Mouse (Mus musculus): ENCODE results near the gene Cma2.
"Not testable (repeated sequence)": the region's sequence is repeated elsewhere in the genome, so short reads cannot be mapped to it uniquely, and the experiment has no call there.

Cma2 gene

GRCm38 (mm10) chr14:55950346-55951030, at the start of gene Cma2:
Cma2 (plus strand) TSS chr14:55950980.
- DNase-seq = no peak

- no peak for DNase-seq
Measured at GRCm38 (mm10) chr14:55905518-55905917, 45.3 kb upstream of the Cma2 start.

GRCm38 (mm10) chr14:55913406-55913805, 37.4 kb upstream of the Cma2 start:
- DNase-seq = no peak

DNA sequence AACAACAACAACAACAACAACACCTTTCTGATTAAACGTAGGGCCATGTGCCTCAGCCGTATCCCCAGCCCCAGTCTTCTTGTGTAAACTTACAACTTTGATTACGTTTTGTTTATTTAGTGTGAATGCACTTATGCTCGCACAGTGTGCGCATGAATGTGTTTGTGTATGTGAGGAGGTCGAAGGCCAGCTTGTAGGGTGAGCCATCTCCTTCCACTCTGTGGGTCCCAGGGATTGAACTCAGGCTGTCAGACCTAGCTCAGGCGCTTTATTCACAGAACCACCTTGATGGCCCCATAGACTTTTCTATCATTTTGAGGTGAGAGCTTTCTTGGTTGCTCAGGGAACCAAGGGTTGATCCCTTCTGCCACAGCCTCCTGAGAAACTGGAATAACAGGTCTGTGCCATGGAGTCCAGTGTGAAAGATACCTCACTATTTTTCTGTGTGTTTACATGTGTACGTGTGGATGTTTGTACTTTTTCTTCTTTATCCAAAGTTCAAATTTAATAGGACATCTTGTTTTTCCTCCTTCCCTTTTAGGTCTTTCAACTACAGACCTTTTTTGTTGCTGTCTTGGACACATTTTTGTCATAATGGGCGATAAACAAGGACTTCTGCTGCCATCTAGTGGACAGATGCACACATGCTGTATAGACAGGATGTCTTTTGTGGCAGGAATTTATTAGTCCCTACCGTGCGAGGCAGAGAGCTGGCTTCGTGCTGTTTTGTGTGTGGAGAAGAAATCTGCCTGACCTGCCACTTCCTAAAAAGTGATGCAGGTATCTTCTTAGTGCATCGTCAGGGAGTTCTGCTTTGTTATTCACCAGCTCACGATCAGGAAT, 32.3 kb upstream of the Cma2 start:
- DNase-seq = peak; percentile 76 to 92

GRCm38 (mm10) chr14:55922475-55923232, 28.1 kb upstream of the Cma2 start:
- no peak for DNase-seq

DNA sequence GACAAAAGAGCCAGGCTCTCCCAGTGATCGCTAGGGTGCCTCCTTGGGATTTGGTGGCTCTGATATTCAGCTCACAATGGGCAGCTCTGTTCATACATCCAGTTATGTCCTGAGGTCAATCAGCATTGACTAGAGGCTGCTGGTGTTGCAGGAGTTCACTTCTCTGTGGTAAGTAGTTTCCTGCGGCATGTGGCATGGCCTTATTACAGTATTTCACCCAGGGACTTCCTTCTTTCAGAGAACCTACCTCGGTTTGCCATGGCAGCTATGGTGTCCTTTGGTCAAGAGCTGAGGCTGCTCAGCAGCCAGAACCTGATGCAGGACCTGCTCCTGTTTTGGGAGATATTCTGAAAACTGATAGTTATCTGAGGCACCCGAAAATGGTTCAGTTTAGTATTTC, 23.9 kb upstream of the Cma2 start:
- DNase-seq = no peak

- DNase-seq = no peak
Measured at GRCm38 (mm10) chr14:55929263-55929997, 21.4 kb upstream of the Cma2 start.

GRCm38 (mm10) chr14:55933586-55933985, 17.2 kb upstream of the Cma2 start:
- peak; percentile 48 to 74 for DNase-seq

- DNase-seq = no peak
Measured at GRCm38 (mm10) chr14:55940070-55940800, 10.5 kb upstream of the Cma2 start.

DNA sequence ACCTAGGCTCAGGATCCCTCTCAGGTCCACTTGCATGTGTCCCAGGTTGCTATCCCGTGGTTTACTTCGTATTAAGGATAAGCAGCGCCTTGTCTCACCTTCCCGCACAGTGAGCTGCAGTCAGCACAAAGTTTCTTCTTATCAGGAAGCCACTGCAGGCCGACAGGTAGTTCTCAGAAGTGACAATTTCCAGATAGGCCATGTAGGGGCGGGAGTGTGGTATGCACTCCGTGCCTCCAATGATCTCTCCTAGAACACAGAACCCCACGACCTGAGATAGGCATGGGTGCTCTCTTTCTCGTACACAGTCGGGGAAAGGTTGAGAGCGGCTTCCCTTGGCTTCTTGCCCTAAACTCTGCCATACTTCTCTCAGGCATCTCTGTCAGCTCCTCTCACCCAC, 7.2 kb upstream of the Cma2 start:
- no peak for DNase-seq

DNA sequence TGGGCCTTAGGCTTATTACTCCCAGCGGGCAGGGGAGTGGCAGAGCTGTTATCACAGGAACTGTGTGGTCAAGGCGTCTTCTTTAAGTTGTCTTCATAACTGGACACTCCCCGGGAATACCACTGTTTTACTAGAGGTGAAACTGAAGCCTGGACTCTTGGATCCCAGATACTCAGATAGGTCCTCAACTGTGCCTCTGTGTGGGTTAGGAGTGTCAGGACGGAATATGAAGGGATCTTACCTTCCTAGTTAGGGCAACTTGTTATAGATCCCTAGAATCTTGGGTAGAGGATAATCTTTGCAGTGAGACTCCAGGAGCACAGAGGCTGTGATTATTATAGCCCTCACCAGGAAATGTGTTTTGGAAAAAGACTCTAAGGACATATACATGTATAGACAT, 6.2 kb upstream of the Cma2 start, which contains the start of gene Cma1:
Gene Cma1, minus strand, starts transcription at position 101 of the 400 bp plus-strand sequence.
- no peak for DNase-seq

- no peak for DNase-seq
Measured at GRCm38 (mm10) chr14:55946269-55946969, 4.4 kb upstream of the Cma2 start.

- DNase-seq = no peak
Measured at GRCm38 (mm10) chr14:55963263-55963662, 12.5 kb downstream of the Cma2 start.

DNA sequence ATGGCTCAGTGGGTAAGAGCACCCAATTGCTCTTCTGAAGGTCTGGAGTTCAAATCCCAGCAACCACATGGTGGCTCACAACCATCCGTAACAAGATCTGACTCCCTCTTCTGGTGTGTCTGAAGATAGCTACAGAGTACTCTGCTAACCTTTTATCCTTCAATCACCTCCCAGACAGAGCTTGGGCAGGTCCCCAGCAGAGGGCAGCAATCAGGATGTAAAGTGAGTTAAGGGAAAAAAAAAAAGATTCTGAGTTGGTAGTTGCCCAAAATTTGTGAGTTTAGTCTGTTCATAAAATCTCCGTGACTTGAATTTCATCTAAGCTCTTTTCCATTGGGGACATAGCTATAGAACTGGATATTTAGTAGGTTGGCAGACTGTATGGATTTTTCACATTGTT, 13.1 kb downstream of the Cma2 start:
- DNase-seq = not testable (repeated sequence)

GRCm38 (mm10) chr14:55987464-55987863, 36.7 kb downstream of the Cma2 start:
- DNase-seq = not testable (repeated sequence)

DNA sequence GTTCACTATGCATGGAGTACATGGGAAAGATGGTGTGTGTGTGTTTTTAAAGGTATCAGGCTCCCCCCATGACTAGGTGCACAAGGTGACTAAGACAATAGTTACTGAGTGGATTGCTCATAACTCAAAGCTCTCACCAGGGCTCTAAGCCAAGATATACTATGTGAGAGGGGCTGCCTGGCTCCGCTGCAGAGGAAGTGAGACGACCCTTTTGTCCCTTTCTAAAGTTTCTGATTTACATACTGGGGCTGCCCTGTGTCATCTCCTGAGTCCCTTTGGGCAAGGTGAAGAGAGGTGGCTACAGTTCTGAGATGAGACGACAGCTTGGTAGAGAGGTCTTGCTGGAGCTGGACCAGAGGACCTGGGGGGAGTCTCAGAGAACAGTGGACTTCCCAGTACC, 62.4 kb downstream of the Cma2 start:
- DNase-seq = no peak

DNA sequence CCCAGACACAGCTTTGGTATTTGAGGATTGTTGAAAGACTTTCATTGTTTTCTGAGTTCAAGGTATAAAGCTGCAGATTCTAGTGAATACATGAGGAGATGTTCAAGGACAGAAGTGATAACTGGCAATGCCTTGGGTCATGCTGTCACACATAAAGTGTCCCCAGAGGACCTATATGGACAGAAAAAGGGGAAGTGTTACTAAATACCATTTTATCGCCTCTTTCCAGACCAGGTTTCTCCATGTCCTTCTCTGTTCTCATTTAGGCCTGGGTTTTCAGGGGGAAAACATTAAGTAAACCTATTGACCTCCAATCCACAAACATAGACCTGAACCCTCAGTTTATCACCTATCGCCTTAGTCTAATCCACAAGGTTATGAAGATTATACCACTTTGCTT, 63.1 kb downstream of the Cma2 start:
- DNase-seq = no peak

DNA sequence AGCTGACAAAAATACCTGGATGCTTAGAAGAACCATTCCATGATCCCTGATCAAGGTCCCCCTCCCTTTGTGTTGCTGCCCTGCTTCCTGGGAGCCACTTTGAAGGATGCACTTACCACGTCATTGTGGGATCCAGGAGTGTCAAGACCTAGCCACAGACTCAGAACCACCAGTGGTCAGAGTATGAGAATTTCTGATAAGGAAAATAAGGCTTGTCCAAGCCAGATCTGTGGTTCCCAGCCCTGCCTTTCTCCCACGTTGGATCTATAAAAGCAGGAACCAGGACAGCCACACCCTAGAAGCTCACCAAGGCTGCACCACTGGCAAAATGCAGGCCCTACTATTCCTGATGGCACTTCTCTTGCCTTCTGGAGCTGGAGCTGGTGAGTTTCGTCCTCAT, 66.9 kb downstream of the Cma2 start, which contains the start of gene Mcpt1:
Gene Mcpt1, plus strand, starts transcription at position 301 of the 400 bp plus-strand sequence.
- DNase-seq = not testable (repeated sequence)

DNA sequence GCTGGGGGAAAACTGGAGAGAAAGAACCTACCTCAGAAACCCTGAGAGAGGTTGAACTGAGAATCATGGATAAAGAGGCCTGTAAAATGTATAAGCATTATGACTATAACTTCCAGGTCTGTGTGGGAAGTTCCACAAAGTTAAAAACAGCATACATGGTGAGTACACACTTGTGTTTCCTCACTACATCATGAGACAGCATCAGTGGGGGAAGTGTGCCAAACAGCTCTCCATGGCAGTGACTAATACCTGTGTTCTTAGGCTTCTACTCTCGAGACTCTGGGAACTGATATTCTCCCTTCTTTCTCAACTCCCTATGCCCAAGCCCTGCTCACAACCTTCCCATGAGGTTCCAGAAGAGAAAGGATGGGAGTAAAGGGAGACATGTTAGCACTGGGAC, 68.7 kb downstream of the Cma2 start:
- no peak for DNase-seq

DNA sequence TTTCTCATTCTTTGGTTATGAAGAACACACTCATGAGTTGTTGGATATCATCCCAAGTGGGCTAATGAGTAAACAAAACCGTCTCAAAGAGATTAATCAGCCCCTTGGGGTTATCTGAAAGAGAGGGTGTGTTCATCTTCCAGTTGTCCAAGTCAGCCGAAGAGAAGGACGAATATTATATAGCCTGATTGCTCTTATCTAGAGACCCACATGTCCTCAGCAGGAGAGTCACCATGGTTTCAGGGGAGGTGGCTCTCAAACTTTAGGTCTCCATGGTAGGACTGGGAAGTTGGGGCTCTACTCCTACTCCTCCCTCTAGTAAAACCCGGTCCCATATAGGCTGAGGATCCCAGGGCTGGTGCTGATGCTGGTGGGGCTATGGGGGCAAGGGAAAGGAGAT, 70.5 kb downstream of the Cma2 start:
- DNase-seq = not testable (repeated sequence)
